Mouse (Mus musculus) lung, postnatal 25 days (tissue): Measurements from ENCODE around the gene Trim11.

Experiments
- DNase-seq: peaks from one replicate; pipeline ENCODE4 v3.0.0; 2022; ENCODE audit warnings: low spot score

Gene Trim11

DNA sequence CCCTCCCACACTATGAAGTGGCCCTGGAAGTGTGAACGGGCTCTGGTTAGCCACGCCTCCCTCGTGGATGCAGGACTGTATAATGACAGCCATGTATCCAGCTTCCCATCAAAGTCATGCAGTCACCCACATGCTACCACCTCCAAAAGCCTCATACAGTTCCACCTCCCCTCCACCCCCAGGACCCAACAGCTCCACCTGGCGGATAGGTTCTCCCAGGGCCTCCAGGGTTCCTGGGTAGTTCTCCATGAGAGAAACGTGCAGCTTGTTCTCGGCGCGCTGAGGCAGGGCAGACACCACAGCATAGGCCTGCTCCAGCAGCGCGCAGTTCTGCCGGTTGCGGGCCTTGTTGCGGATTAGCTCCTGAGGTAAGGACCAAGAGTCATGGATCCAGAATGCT, 51.1 kb downstream of the Trim11 start:
- DNase-seq = no peak
